Mouse (Mus musculus) testis, adult 2 months (tissue): Measurements from ENCODE around the gene Fam57a. TPM values are rescaled to one million over a fixed set of nuclear protein-coding genes. Genes with fewer than 3 reads are reported as not detected.

Experiments used
- H3K27ac ChIP-seq: fragments of 200-500 bp; 2 replicates; pipeline ENCODE4 v1.5.1; 2012; ENCODE audit warnings: low read depth, low read length; ENCODE audit not compliant: control insufficient read depth, insufficient read depth
- H3K27me3 ChIP-seq: fragments of 200-500 bp; 2 replicates; pipeline ENCODE4 v1.6.1; 2012; ENCODE audit warnings: mild to moderate bottlenecking, low read length, moderate library complexity; ENCODE audit not compliant: control insufficient read depth, insufficient read depth
- H3K36me3 ChIP-seq: fragments of 200-500 bp; 2 replicates; pipeline ENCODE4 v1.6.1; 2012; ENCODE audit warnings: mild to moderate bottlenecking, low read length; ENCODE audit not compliant: control insufficient read depth, insufficient read depth
- H3K4me1 ChIP-seq: fragments of 200-500 bp; 2 replicates; pipeline ENCODE4 v1.6.1; 2012; ENCODE audit warnings: low read length; ENCODE audit not compliant: control insufficient read depth, insufficient read depth
- H3K4me3 ChIP-seq: fragments of 200-500 bp; 2 replicates; pipeline ENCODE4 v1.5.1; 2012; ENCODE audit warnings: low read depth, mild to moderate bottlenecking, low read length, moderate library complexity, mixed read lengths; ENCODE audit not compliant: control insufficient read depth
- CTCF ChIP-seq: fragments of 200-500 bp; IDR thresholded peaks from 2 replicates; pipeline ENCODE4 v1.5.1; 2012; ENCODE audit warnings: low read depth, mild to moderate bottlenecking, inconsistent platforms, low read length, moderate library complexity; ENCODE audit not compliant: control insufficient read depth, insufficient read depth, insufficient replicate concordance
- POLR2A ChIP-seq: fragments of 200-500 bp; IDR thresholded peaks from 2 replicates; pipeline ENCODE4 v1.6.1; 2012; ENCODE audit warnings: low read depth, mild to moderate bottlenecking, inconsistent platforms, low read length, moderate library complexity; ENCODE audit not compliant: control insufficient read depth
- polyA plus RNA-seq: library from polyadenylated mRNA; depleted of rRNA; stranded (reverse); fragments of >200 nt; gene quantifications from 2 replicates; pipeline ENCODE4 v1.2.3, GENCODE M21; 2012; rRNA removed

The Fam57a gene
- polyA plus RNA-seq, 1 experiment = 2.4 TPM

DNA sequence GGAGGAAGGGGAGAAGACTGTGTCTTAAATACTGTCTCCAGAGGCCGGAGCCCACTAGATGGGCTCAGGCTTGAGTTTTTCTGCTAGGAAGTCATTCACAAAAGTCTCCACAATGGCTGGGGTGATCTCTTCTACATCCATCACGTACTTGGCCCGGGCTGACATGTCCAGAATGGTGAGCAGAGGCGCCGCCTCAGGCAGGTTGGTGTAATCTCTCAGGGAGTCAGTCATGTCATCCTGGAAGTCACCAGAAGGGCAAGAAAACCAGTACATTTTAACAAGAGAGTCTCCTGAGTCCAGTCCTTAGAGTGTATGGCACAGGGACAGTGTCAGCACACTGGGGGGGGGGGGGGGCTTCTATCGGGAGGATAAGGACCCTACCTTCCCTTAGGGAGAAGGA lies 79.0 kb downstream of the Fam57a start:
- Histone ChIP-seq H3K4me1 (no peaks in the 10 kb centered on the region), H3K36me3 (no peaks in the 10 kb centered on the region; the same call in 1 of the 2 replicates), H3K27ac (no peak overlapping the region)

DNA sequence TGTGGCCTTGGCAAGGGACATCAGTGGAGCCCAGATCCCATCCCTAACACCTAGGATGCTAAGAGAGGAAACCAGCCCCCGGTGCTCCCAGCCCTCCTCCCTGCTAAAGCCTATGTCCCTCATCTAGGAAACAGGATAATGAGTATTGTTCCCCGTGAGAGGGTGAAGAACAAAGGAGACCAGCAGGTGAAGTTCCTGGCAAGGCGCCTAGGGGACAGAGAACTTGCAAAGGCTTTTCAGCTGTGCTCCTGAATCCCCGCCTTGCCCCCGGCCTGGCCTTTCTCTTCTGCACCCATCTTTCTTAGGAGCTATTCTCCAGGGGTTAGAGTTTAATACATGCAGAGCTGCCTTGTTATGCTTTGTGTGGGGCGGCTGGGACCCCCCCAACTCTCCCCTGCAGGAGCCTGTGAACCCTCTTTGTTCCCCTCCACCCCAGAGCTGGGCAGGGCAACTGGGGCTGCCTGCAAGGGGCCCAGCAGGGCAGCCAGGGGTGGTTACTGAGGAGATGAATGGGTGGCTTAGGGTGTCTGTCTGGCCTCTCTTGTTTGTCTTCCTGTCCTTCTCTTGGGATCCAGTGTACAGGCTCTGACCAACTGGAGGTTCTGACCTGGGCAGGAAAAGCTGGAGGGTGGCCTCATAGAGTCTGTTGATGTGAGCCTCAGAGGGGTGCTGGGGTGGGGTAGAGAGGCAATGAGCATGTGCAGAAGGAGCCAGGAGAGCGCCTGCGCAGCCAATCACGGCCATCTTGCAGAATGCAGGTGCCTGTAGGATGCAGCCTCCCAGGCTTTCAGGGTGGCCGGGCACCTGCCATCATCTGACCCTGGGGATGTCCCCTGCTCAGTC lies 81.0 kb downstream of the Fam57a start:
- H3K27ac ChIP-seq = no peak overlapping the region
- H3K27me3 ChIP-seq = no peaks in the 10 kb centered on the region
- TF ChIP-seq CTCF (no peak), POLR2A (no peak)
- H3K4me3 ChIP-seq = no peak overlapping the region
- H3K36me3 ChIP-seq = no peaks in the 10 kb centered on the region; the same call in 1 of the 2 replicates
- no peaks in the 10 kb centered on the region for H3K4me1 ChIP-seq

More for the DNA sequence above, 79.0 kb downstream of the Fam57a start:
- TF ChIP-seq POLR2A (no peak), CTCF (no peak)
- H3K27me3 ChIP-seq = no peaks in the 10 kb centered on the region
- no peak overlapping the region for H3K4me3 ChIP-seq

DNA sequence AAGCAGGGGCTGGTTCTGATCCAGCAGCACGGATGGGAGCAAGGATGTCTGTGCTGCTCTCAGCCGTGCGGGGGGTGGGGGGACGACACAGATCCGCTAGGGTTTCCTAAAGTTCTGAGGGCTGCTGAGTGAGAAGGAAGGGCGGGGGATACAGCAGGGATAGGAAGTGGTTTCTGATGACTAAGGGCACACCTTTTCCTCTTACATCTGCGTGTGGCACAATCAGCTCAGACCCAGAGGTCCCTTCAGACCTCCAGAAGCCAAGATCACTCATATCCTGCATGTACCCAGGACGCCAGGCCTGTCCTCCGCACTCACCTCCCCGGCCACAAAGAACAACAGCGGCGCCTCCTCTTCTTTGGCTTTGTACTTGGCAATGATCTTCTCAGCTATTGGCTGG lies 81.8 kb downstream of the Fam57a start:
- Histone ChIP-seq H3K27ac (no peak overlapping the region), H3K4me1 (no peaks in the 10 kb centered on the region), H3K4me3 (no peak overlapping the region), H3K27me3 (no peaks in the 10 kb centered on the region), H3K36me3 (no peaks in the 10 kb centered on the region; the same call in 1 of the 2 replicates)
- no peak for TF ChIP-seq POLR2A
- TF ChIP-seq CTCF = no peak

DNA sequence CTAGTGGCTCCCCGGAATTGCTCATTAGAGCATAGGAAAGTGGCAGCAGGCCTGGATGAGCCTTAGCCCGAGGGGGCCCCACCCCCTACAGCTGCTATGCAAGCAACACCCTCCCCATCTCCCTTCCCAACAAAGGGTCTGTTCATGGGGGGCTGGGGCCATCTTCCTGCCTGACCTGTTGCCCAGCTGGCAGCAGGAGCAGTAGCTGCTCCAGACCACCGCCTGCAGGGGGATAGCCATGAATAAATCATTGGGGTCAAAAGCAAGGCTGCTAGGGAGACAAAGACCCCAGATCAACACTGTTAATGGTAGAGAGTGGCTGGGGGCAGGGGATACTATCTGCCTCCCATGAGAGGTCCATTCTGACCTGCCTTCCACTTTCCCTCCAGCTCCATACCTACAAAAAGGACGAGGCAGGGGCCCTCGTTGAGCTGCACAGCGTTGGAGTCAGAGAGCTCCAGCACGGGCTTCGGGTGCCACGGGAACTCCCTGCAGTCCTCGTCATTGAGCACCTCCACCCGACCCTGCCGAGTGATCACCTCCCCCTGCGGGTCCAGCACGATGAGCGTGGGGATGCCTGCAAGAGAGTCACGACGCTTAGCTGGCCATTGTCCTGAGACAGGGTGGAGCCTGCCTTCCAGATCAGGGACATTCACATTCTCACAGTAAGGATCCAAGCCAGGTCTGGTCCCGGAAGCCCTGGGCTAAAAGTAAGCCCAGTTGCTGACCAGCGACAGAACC lies 83.3 kb downstream of the Fam57a start:
- H3K27me3 ChIP-seq = no peaks in the 10 kb centered on the region
- TF ChIP-seq POLR2A = no peak
- TF ChIP-seq CTCF = no peak
- no peak overlapping the region for H3K27ac ChIP-seq

More for the DNA sequence above, 83.3 kb downstream of the Fam57a start:
- no peaks in the 10 kb centered on the region; the same call in 1 of the 2 replicates for H3K36me3 ChIP-seq
- H3K4me3 ChIP-seq = no peak overlapping the region
- no peaks in the 10 kb centered on the region for H3K4me1 ChIP-seq

Other genes starting within 250 kb of the Fam57a start
- gene Rph3al, start 241.2 kb upstream of the Fam57a start, polyA plus RNA-seq = 0.91 and 1.8 TPM in 2 replicates
- 287 and 288 TPM in 2 replicates for gene 1700016K19Rik, start 179.8 kb upstream of the Fam57a start, polyA plus RNA-seq
- 0.64 and 0.77 TPM in 2 replicates for gene Rflnb, start 151.9 kb upstream of the Fam57a start, polyA plus RNA-seq
- 11.5 and 11.7 TPM in 2 replicates for gene Vps53, start within 50 bp of the Fam57a start, polyA plus RNA-seq
- gene Dbil5, start 37.9 kb downstream of the Fam57a start, polyA plus RNA-seq = 2,170 and 2,532 TPM in 2 replicates
- 39.6 and 40.8 TPM in 2 replicates for gene Gemin4, start 38.0 kb downstream of the Fam57a start, polyA plus RNA-seq
- 3.0 and 4.3 TPM in 2 replicates for gene Mrm3, start 64.0 kb downstream of the Fam57a start, polyA plus RNA-seq
- gene Glod4, start 64.1 kb downstream of the Fam57a start, polyA plus RNA-seq = 9.4 and 10.6 TPM in 2 replicates
- 83.2 and 84.0 TPM in 2 replicates for gene Nxn, start 219.5 kb downstream of the Fam57a start, polyA plus RNA-seq
- gene Timm22, start 227.3 kb downstream of the Fam57a start, polyA plus RNA-seq = 7.5 and 8.6 TPM in 2 replicates